Mouse (Mus musculus) lung, postnatal 0 days (tissue): ENCODE results near the gene Lrrc7. TPM values are rescaled to one million over a fixed set of nuclear protein-coding genes. Genes with fewer than 3 reads are reported as not detected.

ENCODE experiments used
- ATAC-seq: fragments of 200-750 bp; cut with Nextera tagmentation; 2 replicates; pipeline ENCODE4 v1.8.0; 2017; ENCODE audit warnings: moderate library complexity
- DNase-seq: peaks from one replicate; pipeline ENCODE4 v3.0.0-alpha.2; 2016; ENCODE audit warnings: low spot score
- H3K27ac ChIP-seq: fragments of 300-500 bp; sonication (generic); 2 replicates; pipeline ENCODE4 v1.5.1; 2014; ENCODE audit warnings: antibody characterized with exemption, mild to moderate bottlenecking, low read length, mixed read lengths
- H3K27me3 ChIP-seq: fragments of 300-500 bp; sonication (generic); replicated peaks from 2 replicates; pipeline ENCODE4 v1.6.1; 2014; ENCODE audit warnings: low read length, mixed read lengths; ENCODE audit not compliant: insufficient read depth
- H3K36me3 ChIP-seq: fragments of 300-500 bp; sonication (generic); 2 replicates; pipeline ENCODE4 v1.6.1; 2014; ENCODE audit warnings: low read length, mixed read lengths; ENCODE audit not compliant: insufficient read depth
- H3K4me1 ChIP-seq: fragments of 300-500 bp; sonication (generic); 2 replicates; pipeline ENCODE4 v1.6.1; 2014; ENCODE audit warnings: antibody characterized with exemption, low read depth, low read length, mixed read lengths; ENCODE audit not compliant: insufficient read depth
- H3K4me2 ChIP-seq: fragments of 300-500 bp; sonication (generic); replicated peaks from 2 replicates; pipeline ENCODE4 v1.6.1; 2014; ENCODE audit warnings: low read depth, mild to moderate bottlenecking, low read length, moderate library complexity, mixed read lengths
- H3K4me3 ChIP-seq: fragments of 300-500 bp; sonication (generic); 2 replicates; pipeline ENCODE4 v1.5.1; 2014; ENCODE audit warnings: low read depth, low read length
- H3K9ac ChIP-seq: fragments of 300-500 bp; sonication (generic); replicated peaks from 2 replicates; pipeline ENCODE4 v1.6.1; 2014; ENCODE audit warnings: low read depth, mild to moderate bottlenecking
- H3K9me3 ChIP-seq: fragments of 300-500 bp; sonication (generic); 2 replicates; pipeline ENCODE4 v1.6.1; 2016; ENCODE audit warnings: low read length, mixed read lengths
- CTCF ChIP-seq: IDR thresholded peaks from 2 replicates; pipeline ENCODE4 v1.5.1; 2016; ENCODE audit warnings: antibody characterized with exemption, mild to moderate bottlenecking
- EP300 ChIP-seq: IDR thresholded peaks from 2 replicates; pipeline ENCODE4 v1.6.1; 2016; ENCODE audit warnings: antibody characterized with exemption, mild to moderate bottlenecking, control low read depth
- WGBS: fragments of 180-500 bp; shearing (Covaris S2); extraction: QIAGEN DNeasy Blood & Tissue Kit; methylation state at CpG from one replicate; pipeline ENCODE4 v1.1.7; 2014; 5-methylcytosine and 5-hydroxymethylcytosine counted together
- polyA plus RNA-seq: library from polyadenylated mRNA; unstranded; fragments of >200 nt; fragmentation: Nextera tagmentation; extraction: Ambion mirVana; gene quantifications from 2 replicates; pipeline ENCODE4 v1.2.1, GENCODE M21; 2015

The Lrrc7 gene
- polyA plus RNA-seq, 1 experiment from 2014 or later: not detected

GRCm38 (mm10) chr3:158068613-158069263 lies 493.3 kb downstream of the Lrrc7 start:
- H3K4me3 ChIP-seq: no peak overlapping the region
- no peaks in the 10 kb centered on the region for H3K36me3 ChIP-seq
- ATAC-seq: no peak
- WGBS: 37% methylated on average over 9 of the region's 9 CpGs
- no peaks in the 10 kb centered on the region for H3K4me1 ChIP-seq
- TF ChIP-seq EP300 (no peak), CTCF (no peak)
- H3K9me3 ChIP-seq: no peaks in the 10 kb centered on the region
- H3K27ac ChIP-seq: no peak overlapping the region
- no peaks in the 10 kb centered on the region for H3K27me3 ChIP-seq
- H3K9ac ChIP-seq: no peak overlapping the region
- H3K4me2 ChIP-seq: no peak overlapping the region
- DNase-seq: no peak

- Histone ChIP-seq H3K4me3 (no peak overlapping the region), H3K4me2 (no peak overlapping the region), H3K4me1 (no peaks in the 10 kb centered on the region), H3K27ac (no peak overlapping the region), H3K36me3 (no peaks in the 10 kb centered on the region), H3K9ac (no peak overlapping the region), H3K9me3 (no peaks in the 10 kb centered on the region), H3K27me3 (no peaks in the 10 kb centered on the region)
- TF ChIP-seq EP300 (no peak), CTCF (no peak)
- DNase-seq: no peak
- ATAC-seq: no peak
- 55% methylated on average over 7 of the region's 7 CpGs for WGBS
These were observed 494.1 kb downstream of the Lrrc7 start for GRCm38 (mm10) chr3:158067916-158068315.

GRCm38 (mm10) chr3:158065256-158065655 lies 496.8 kb downstream of the Lrrc7 start:
- ATAC-seq (no peak), DNase-seq (no peak)
- WGBS: 94% methylated on average over 2 of the region's 2 CpGs
- no peak for TF ChIP-seq CTCF
- no peak for TF ChIP-seq EP300
- Histone ChIP-seq H3K4me2 (no peak overlapping the region), H3K4me3 (no peak overlapping the region), H3K9me3 (no peaks in the 10 kb centered on the region), H3K27me3 (no peaks in the 10 kb centered on the region), H3K4me1 (no peaks in the 10 kb centered on the region), H3K27ac (no peak overlapping the region), H3K36me3 (no peaks in the 10 kb centered on the region), H3K9ac (no peak overlapping the region)

GRCm38 (mm10) chr3:158061811-158062523 lies 500.1 kb downstream of the Lrrc7 start:
- no peak for TF ChIP-seq CTCF
- peak; percentile 89 for TF ChIP-seq EP300
- Histone ChIP-seq H3K4me1 (no peaks in the 10 kb centered on the region), H3K9ac (no peak overlapping the region), H3K27ac (no peak overlapping the region), H3K9me3 (no peaks in the 10 kb centered on the region), H3K4me3 (no peak overlapping the region), H3K4me2 (no peak overlapping the region), H3K27me3 (no peaks in the 10 kb centered on the region), H3K36me3 (peaks cover 13% of the 10 kb centered on the region)
- DNase-seq (peak; percentile 54), ATAC-seq (peak; percentile 78)
- WGBS: 66% methylated on average over 5 of the region's 5 CpGs

- H3K36me3 ChIP-seq: peaks cover 15% of the 10 kb centered on the region
- TF ChIP-seq EP300: no peak
- H3K9me3 ChIP-seq: no peaks in the 10 kb centered on the region
- no peaks in the 10 kb centered on the region for H3K27me3 ChIP-seq
- DNase-seq: no peak
- H3K27ac ChIP-seq: no peak overlapping the region
- H3K4me3 ChIP-seq: no peak overlapping the region
- no peak overlapping the region for H3K4me2 ChIP-seq
- no peaks in the 10 kb centered on the region for H3K4me1 ChIP-seq
- WGBS: 89% methylated on average over 2 of the region's 2 CpGs
- H3K9ac ChIP-seq: no peak overlapping the region
- ATAC-seq: no peak
These were observed 501.3 kb downstream of the Lrrc7 start for GRCm38 (mm10) chr3:158060621-158061291.

- Histone ChIP-seq H3K4me1 (no peaks in the 10 kb centered on the region), H3K9ac (no peak overlapping the region), H3K9me3 (no peaks in the 10 kb centered on the region), H3K27ac (no peak overlapping the region), H3K4me3 (no peak overlapping the region), H3K36me3 (no peaks in the 10 kb centered on the region; the same call in 1 of the 2 replicates), H3K27me3 (no peaks in the 10 kb centered on the region), H3K4me2 (no peak overlapping the region)
- no peak for TF ChIP-seq CTCF
- no peak for TF ChIP-seq EP300
- DNase-seq (no peak), ATAC-seq (no peak)
- 83% methylated on average over 2 of the region's 2 CpGs for WGBS
These were observed 512.5 kb downstream of the Lrrc7 start for GRCm38 (mm10) chr3:158049508-158049907.
